Mouse (Mus musculus) right cerebral cortex, postnatal 4 days (tissue): Measurements from ENCODE around the gene Armh3.
A peak's percentile ranks its signal among the peaks of the same experiment; 100 is the strongest.

Source experiments
- DNase-seq: peaks from one replicate; pipeline ENCODE4 v3.0.0-alpha.2; 2022

Armh3 gene

GRCm38 (mm10) chr19:45783181-45783932, 214.9 kb downstream of the Armh3 start, which contains the start of gene Mgea5:
Mgea5 (minus strand) TSS chr19:45783837.
- peak; percentile 97 for DNase-seq

DNA sequence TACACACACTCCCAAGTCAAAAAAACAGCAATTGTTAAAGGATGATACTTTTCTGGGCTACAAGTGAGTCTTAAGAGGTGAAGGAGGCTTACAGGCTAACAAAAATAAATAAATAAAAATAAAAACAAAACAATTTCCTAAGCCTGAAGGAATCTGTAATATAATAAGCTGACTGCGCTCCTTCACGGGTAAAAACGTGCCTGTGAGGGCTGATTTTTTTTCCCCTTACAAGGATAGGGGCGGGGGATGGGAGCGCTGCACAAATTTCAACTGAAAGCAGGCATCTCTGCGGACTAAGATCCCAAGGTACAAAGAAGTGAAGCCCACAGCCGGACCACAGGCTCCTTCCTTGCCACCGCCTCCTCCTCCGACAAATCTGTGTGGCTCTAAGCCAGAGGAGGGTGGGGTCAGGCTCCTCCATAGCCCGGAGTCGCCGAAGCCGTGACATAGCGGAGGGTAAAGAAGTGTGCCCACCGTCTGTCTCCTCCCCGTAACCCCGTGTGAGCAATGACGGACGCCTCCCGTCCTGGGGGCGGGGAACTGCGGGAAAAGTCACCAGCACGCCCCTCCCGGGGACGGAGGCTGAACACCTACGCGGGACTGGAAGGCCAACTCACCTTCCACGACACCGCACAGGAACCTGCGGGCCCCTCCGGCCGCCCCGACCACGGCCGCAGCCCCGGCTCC, 215.8 kb downstream of the Armh3 start:
- peak; percentile 51 for DNase-seq

DNA sequence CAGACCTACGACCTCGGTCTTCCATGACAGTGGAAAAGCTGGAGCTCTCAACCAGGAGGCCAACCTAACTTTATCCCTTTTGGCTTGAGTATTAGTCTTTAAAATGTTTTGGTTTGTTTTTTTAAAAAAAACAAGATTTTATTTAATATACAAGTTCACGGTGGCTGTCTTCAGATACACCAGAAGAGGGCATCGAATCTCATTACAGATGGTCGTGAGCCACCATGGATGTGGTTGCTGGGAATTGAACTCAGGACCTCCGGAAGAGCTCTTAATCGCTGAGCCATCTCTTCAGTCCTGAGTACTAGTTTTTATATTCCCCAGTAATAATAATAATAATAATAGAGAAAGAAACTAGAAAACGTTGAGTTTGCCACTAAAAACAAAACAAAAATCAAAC, 216.6 kb downstream of the Armh3 start:
- DNase-seq = no peak

DNA sequence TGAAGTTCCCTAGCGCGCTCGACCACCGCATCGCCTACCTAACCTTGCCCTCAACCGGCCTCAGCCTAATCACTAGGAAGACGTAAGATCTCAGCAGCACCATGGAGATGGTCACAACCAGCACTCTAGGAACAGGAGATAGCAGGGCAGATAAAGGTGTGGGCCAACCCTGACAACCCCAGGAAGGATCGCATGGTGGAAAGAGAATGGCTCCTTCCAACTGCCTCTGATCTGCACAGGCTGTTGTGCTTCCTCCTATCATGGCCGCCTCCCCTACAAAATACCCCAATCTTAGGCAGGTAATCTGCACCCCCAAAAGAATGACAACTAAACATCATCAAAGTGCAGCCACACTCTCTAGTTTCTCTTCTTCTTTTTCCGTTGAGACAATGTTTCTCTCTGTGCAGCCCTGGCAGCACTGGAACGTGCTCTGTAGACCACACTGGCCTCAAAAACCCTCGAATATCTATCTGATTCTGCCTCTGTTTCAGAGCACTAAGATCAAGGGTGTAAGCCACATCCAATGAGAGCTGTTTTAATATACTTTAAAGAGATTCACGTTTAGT, 217.9 kb downstream of the Armh3 start:
- no peak for DNase-seq

GRCm38 (mm10) chr19:45775486-45775885, 222.8 kb downstream of the Armh3 start:
- no peak for DNase-seq

DNA sequence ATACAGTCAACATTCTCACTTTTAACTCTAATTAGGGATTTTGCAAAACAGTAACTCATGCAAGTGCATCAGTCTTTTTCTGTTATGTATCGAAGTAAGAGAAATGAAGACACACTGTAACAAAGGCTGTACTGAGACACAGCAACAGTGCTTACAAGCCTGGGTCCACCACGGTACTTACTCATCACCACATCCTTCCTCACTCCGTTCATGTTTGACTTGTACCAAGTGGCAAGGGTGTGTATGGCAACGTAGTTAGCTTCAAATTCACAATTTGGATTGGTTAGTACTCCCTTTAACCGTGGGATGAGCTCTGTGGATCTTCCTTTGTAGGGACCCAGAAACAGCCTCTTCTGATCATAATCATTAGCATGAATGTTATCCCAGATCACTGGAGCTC, 226.8 kb downstream of the Armh3 start:
- DNase-seq = no peak
